Mouse (Mus musculus): ENCODE data around the gene 1110002E22Rik.

GRCm38 (mm10) chr3:138083896-138084295 is 19.0 kb downstream of the 1110002E22Rik start:
- TF ChIP-seq CTCF (IDR thresholded peaks at IDR 0.05; ENCODE audit: low read depth, low read length) (no peak), POLR2A (IDR thresholded peaks at IDR 0.05; ENCODE audit: extremely low read depth, insufficient read depth, low read length) (no peak)

All from liver, adult 2 months (tissue).